Mouse (Mus musculus): ENCODE results near the gene Tut7.

DNA sequence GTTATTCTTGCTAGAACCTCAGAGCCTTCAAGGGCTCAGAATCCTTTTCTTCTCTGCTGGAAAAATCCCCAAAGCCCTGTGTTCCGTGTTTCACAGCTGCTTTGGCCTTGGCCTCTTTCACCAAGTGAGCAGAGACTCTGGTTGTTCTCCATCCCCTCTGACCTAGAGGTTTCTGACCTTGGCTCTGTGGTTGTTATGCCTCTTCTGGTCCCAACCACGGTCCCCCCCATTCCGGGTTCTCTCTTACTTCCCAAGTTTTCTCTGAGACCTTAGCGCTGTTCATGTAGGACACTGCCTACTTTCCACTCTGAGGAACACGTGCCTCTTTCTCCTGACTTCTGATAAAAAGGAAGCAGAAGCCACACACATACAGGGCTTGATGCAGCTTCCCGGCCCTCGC is 44.2 kb upstream of the Tut7 start:
- no peak for TF ChIP-seq CTCF (IDR thresholded peaks at IDR 0.05; ENCODE audit: control insufficient read depth, insufficient read depth, insufficient replicate concordance, low read depth, low read length)
- TF ChIP-seq POLR2A (IDR thresholded peaks at IDR 0.05; ENCODE audit: control insufficient read depth, low read depth, low read length): no peak

Measured in testis, adult 2 months (tissue).